Mouse (Mus musculus) heart, embryonic 14.5 days (tissue): Measurements from ENCODE around the gene Plekha1. TPM values are rescaled to one million over a fixed set of nuclear protein-coding genes. Genes with fewer than 3 reads are reported as not detected.

Experiments
- ATAC-seq: fragments of 200-750 bp; cut with Nextera tagmentation; 2 replicates; pipeline ENCODE4 v1.8.0; 2017; ENCODE audit warnings: low read depth, moderate TSS enrichment; ENCODE audit not compliant: insufficient number of reproducible peaks, insufficient read depth, low FRiP score
- H3K27ac ChIP-seq, 2 experiments: fragments of 200-500 bp in 1 of 2; fragments of 300-500 bp in 1 of 2; sonication (generic) in 1 of 2; replicated peaks in 1 of 2; 2 replicates each; pipeline ENCODE4 v1.5.1; 2012 to 2014; ENCODE audit warnings: low read depth in 2 of 2, low read length in 2 of 2, control low read depth in 1 of 2, mild to moderate bottlenecking in 1 of 2, mixed read lengths in 1 of 2; ENCODE audit not compliant: control insufficient read depth in 1 of 2, insufficient read depth in 1 of 2
- H3K27me3 ChIP-seq: fragments of 300-500 bp; sonication (generic); 2 replicates; pipeline ENCODE4 v1.6.1; 2014; ENCODE audit warnings: mild to moderate bottlenecking, low read length, control low read depth; ENCODE audit not compliant: control insufficient read depth, insufficient read depth
- H3K36me3 ChIP-seq: fragments of 300-500 bp; sonication (generic); 2 replicates; pipeline ENCODE4 v1.6.1; 2014; ENCODE audit warnings: mild to moderate bottlenecking, control low read depth, low read length, mixed read lengths; ENCODE audit not compliant: control insufficient read depth, insufficient read depth
- H3K4me1 ChIP-seq, 2 experiments: fragments of 200-500 bp in 1 of 2; fragments of 300-500 bp in 1 of 2; sonication (generic) in 1 of 2; 2 replicates each; pipeline ENCODE4 v1.6.1; 2012 to 2014; ENCODE audit warnings: low read length in 2 of 2, control low read depth in 1 of 2, mixed read lengths in 1 of 2; ENCODE audit not compliant: control insufficient read depth in 2 of 2, insufficient read depth in 2 of 2
- H3K4me2 ChIP-seq: fragments of 300-500 bp; sonication (generic); 2 replicates; pipeline ENCODE4 v1.6.1; 2014; ENCODE audit warnings: mild to moderate bottlenecking, low read length
- H3K4me3 ChIP-seq, 2 experiments: fragments of 200-500 bp in 1 of 2; fragments of 300-500 bp in 1 of 2; sonication (generic) in 1 of 2; 2 replicates each; pipeline ENCODE4 v1.5.1; 2012 to 2014; ENCODE audit warnings: low read length in 2 of 2, mild to moderate bottlenecking in 2 of 2, control low read depth in 1 of 2, low read depth in 1 of 2, moderate library complexity in 1 of 2; ENCODE audit not compliant: control insufficient read depth in 1 of 2, insufficient read depth in 1 of 2
- H3K9ac ChIP-seq: fragments of 300-500 bp; sonication (generic); 2 replicates; pipeline ENCODE4 v1.6.1; 2014; ENCODE audit warnings: mild to moderate bottlenecking, low read length
- H3K9me3 ChIP-seq: fragments of 300-500 bp; sonication (generic); 2 replicates; pipeline ENCODE4 v1.6.1; 2016; ENCODE audit warnings: low read length, control low read depth; ENCODE audit not compliant: control insufficient read depth
- WGBS: fragments of 180-500 bp; shearing (Covaris S2); extraction: QIAGEN DNeasy Blood & Tissue Kit; methylation state at CpG from one replicate; pipeline ENCODE4 v1.1.7; 2014; 5-methylcytosine and 5-hydroxymethylcytosine counted together
- polyA plus RNA-seq: library from polyadenylated mRNA; unstranded; fragments of >200 nt; fragmentation: Nextera tagmentation; extraction: Ambion mirVana; gene quantifications from 2 replicates; pipeline ENCODE4 v1.2.1, GENCODE M21; 2014

Gene Plekha1
- polyA plus RNA-seq, 1 experiment from 2014 or later: 49.9 TPM

- Histone ChIP-seq H3K4me1 (peaks cover 5 to 9% of the 10 kb centered on the region in 2 experiments; a peak in 3 of 4 replicates), H3K4me3 (no peak overlapping the region), H3K9ac (no peak overlapping the region), H3K36me3 (no peaks in the 10 kb centered on the region), H3K4me2 (no peak overlapping the region), H3K27ac (no peak overlapping the region), H3K9me3 (0 out of 2 replicates have a peak, but pooled peaks cover 4% of the 10 kb centered on the region), H3K27me3 (no peaks in the 10 kb centered on the region)
- no peak for ATAC-seq
- 89% methylated on average over 9 of the region's 9 CpGs for WGBS
Measured at GRCm38 (mm10) chr7:130827844-130828403, 37.6 kb upstream of the Plekha1 start.

GRCm38 (mm10) chr7:130828475-130828874, 37.1 kb upstream of the Plekha1 start:
- Histone ChIP-seq H3K9me3 (0 out of 2 replicates have a peak, but pooled peaks cover 4% of the 10 kb centered on the region), H3K27me3 (no peaks in the 10 kb centered on the region), H3K4me1 (peaks cover 5 to 9% of the 10 kb centered on the region in 2 experiments; a peak in 3 of 4 replicates), H3K36me3 (no peaks in the 10 kb centered on the region), H3K4me3 (no peak overlapping the region), H3K27ac (no peak overlapping the region), H3K4me2 (no peak overlapping the region), H3K9ac (no peak overlapping the region)
- no peak for ATAC-seq
- WGBS: 84% methylated on average over 10 of the region's 10 CpGs

DNA sequence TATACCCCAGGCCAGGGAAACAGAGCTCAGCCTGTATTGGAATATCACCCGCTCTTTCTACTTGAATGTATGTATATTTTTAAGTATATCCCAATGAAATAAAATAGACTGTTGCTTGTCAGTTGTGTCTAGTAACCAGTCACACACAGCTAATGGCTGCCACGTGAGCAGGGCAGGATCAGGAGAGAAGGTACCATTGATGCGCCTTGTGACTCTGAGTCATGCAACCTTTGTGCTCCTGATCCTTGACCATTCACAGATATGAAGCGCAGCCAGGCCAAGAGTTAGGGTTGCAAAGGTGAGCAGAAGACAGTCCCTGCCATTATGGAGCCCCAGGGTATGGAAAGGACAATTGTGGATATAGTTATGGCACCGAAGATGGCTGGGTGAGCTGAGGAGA, 34.0 kb upstream of the Plekha1 start:
- Histone ChIP-seq H3K4me2 (no peak overlapping the region), H3K27me3 (no peaks in the 10 kb centered on the region), H3K4me3 (no peak overlapping the region), H3K36me3 (no peaks in the 10 kb centered on the region), H3K9ac (no peak overlapping the region), H3K27ac (no peak overlapping the region), H3K4me1 (peaks cover 12 to 15% of the 10 kb centered on the region in 2 experiments), H3K9me3 (no peaks in the 10 kb centered on the region)
- no peak for ATAC-seq
- 80% methylated on average over 5 of the region's 5 CpGs for WGBS

- WGBS: 36% methylated on average over 17 of the region's 21 CpGs
- H3K27ac ChIP-seq: no peak overlapping the region
- no peak overlapping the region for H3K9ac ChIP-seq
- no peaks in the 10 kb centered on the region for H3K9me3 ChIP-seq
- H3K4me2 ChIP-seq: no peak overlapping the region
- H3K36me3 ChIP-seq: no peaks in the 10 kb centered on the region
- H3K4me3 ChIP-seq: no peak overlapping the region
- peak; percentile 99 for ATAC-seq
- peaks cover 26% of the 10 kb centered on the region in 2 experiments for H3K4me1 ChIP-seq
- no peaks in the 10 kb centered on the region for H3K27me3 ChIP-seq
Measured at GRCm38 (mm10) chr7:130834299-130834698, 31.3 kb upstream of the Plekha1 start.

GRCm38 (mm10) chr7:130834958-130835861, 30.3 kb upstream of the Plekha1 start:
- H3K9me3 ChIP-seq: no peaks in the 10 kb centered on the region
- no peak overlapping the region for H3K4me3 ChIP-seq
- 33% methylated on average over 18 of the region's 18 CpGs for WGBS
- H3K27ac ChIP-seq: 0 out of 4 replicates have a peak overlapping the region, but pooled peaks of 1 of the 2 experiments have one; percentile 1
- H3K4me2 ChIP-seq: peak overlapping the region; percentile 5; the same call in 1 of the 2 replicates
- peaks cover 26% of the 10 kb centered on the region in 2 experiments for H3K4me1 ChIP-seq
- no peaks in the 10 kb centered on the region for H3K36me3 ChIP-seq
- no peak overlapping the region for H3K9ac ChIP-seq
- no peak for ATAC-seq
- H3K27me3 ChIP-seq: no peaks in the 10 kb centered on the region

DNA sequence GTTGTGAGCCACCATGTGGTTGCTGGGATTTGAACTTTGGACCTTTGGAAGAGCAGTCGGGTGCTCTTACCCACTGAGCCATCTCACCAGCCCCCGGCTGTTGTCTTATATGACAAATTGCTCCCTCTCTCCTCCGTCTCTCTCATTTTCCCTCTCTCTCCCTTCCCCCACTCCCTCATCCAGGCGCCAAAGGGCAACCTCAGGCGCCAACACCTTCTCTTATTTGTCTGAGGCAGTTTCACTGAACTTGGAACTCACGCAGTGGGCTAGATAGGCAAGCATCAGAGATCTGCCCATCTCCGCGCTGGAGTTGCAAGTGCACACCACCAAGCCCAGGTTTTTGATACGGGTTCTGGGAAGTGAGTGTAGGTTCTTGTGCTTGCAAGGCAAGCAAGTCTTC, 29.5 kb upstream of the Plekha1 start:
- ATAC-seq: no peak
- H3K36me3 ChIP-seq: no peaks in the 10 kb centered on the region
- no peak overlapping the region for H3K27ac ChIP-seq
- H3K4me3 ChIP-seq: no peak overlapping the region
- no peak overlapping the region for H3K4me2 ChIP-seq
- H3K9ac ChIP-seq: no peak overlapping the region
- no peaks in the 10 kb centered on the region for H3K27me3 ChIP-seq
- peaks cover 26% of the 10 kb centered on the region in 2 experiments for H3K4me1 ChIP-seq
- WGBS: 87% methylated on average over 9 of the region's 9 CpGs
- H3K9me3 ChIP-seq: no peaks in the 10 kb centered on the region

DNA sequence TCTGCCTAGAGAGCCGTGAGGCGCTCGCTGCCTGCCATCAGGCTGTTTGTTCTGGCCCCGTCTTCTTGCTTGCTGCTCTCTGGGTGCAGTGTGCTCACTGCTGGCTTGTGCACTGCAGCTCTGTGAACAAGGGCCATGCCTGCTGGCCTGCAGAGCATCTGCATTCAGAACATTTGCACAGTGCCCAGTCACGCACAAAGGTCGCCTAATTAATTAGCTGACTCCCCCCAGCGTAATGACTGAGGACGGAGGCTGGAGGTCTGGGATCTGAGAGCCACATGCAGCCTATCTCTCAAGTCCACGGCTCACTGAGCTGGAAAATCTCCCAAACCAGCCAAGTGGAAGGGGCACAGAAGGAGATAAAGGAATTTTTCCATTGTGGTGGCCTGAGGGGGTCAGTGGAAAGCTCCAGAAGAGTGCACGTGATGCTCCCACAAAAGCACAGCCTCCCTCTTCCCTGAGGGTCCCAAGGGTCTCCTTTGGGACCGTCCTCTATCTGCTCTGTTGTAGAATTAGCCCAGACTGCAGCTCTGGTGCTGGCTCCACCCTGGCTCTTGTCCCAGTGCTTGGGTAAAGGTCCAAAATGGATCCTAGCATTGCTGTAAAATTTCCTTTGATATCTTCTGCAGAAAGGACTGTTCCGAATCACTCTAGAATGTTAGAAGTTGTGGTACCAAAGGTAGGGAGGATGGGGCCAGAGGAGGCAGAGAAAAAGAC, 27.5 kb upstream of the Plekha1 start:
- H3K4me1 ChIP-seq: peaks cover 26 to 30% of the 10 kb centered on the region in 2 experiments
- 38% methylated on average over 12 of the region's 12 CpGs for WGBS
- H3K9ac ChIP-seq: no peak overlapping the region
- no peak for ATAC-seq
- no peaks in the 10 kb centered on the region for H3K9me3 ChIP-seq
- H3K27ac ChIP-seq: peak overlapping the region in 1 of 2 experiments; percentile 1; a peak in 1 of 4 replicates
- no peaks in the 10 kb centered on the region for H3K27me3 ChIP-seq
- H3K36me3 ChIP-seq: no peaks in the 10 kb centered on the region
- peak overlapping the region; percentile 12; the same call in 1 of the 2 replicates for H3K4me2 ChIP-seq
- no peak overlapping the region for H3K4me3 ChIP-seq
